Comparison of ENCODE assay signal across 16 mouse cellular contexts in genomic region chr13:119955567-119955966, GRCm38 (mm10). TPM values are rescaled to one million over a fixed set of nuclear protein-coding genes. Genes with fewer than 3 reads are reported as not detected.
ATAC-seq lines count a peak whose summit lies in the region.
"Had no signal": no experiment of that assay in that cellular context is flagged by ENCODE, and none has a peak within 500 bp of the region (broad histone marks: within the 10 kb centered on the region; RNA-seq: fewer than 3 reads in every experiment).

No protein-coding gene starts in this region.

- ATAC-seq in common myeloid progenitor, adult 5-6 weeks (replicated peaks; ENCODE audit: low read depth, poor library complexity, severe bottlenecking): peak; percentile 82
- ATAC-seq in granulocyte monocyte progenitor cell, adult 5-6 weeks (replicated peaks; ENCODE audit: poor library complexity, severe bottlenecking): peak; percentile 57
- ATAC-seq in hematopoietic stem cell, adult 5-6 weeks (replicated peaks in 1 of 2; ENCODE audit: insufficient read depth in 1 of 2, low FRiP score in 2 of 2, low TSS enrichment in 1 of 2, low read depth in 1 of 2, poor library complexity in 2 of 2, severe bottlenecking in 2 of 2): peak; percentile 65 to 71
- ATAC-seq in megakaryocyte, adult 5-6 weeks (ENCODE audit: poor library complexity, severe bottlenecking): peak; percentile 72
- peak; percentile 63 for ATAC-seq in megakaryocyte progenitor cell, adult 5-6 weeks (replicated peaks; ENCODE audit: poor library complexity)
- peak; percentile 68; the same call in 1 of the 2 replicates for ATAC-seq in monocyte, adult 5-6 weeks (replicated peaks; ENCODE audit: insufficient number of reproducible peaks, low FRiP score, low TSS enrichment, poor library complexity, severe bottlenecking)

RNA-seq across cellular contexts. Expression of gene B020031M17Rik, which starts 5.0 kb away (rescaled TPM):
- total RNA-seq in common myeloid progenitor, adult 5-6 weeks (2017): not detected in 2 replicates
- total RNA-seq in granulocyte monocyte progenitor cell, adult 5-6 weeks (2014; fragmentation: Nextera tagmentation): not detected in 2 replicates
- not detected in 2 replicates for total RNA-seq in granulocyte monocyte progenitor cell, adult 5-6 weeks (2017)
- total RNA-seq in hematopoietic stem cell, adult 5-6 weeks (2017): not detected in 2 replicates
- total RNA-seq in megakaryocyte, adult 5-6 weeks (2015): not detected in 2 replicates
- total RNA-seq in megakaryocyte, adult 5-6 weeks (2017): not detected in 2 replicates
- not detected in 2 replicates for total RNA-seq in megakaryocyte progenitor cell, adult 5-6 weeks (2015)
- not detected in 2 replicates for total RNA-seq in megakaryocyte progenitor cell, adult 5-6 weeks (2017)
- total RNA-seq in monocyte, adult 5-6 weeks (2017): not detected in 3 replicates
- total RNA-seq: adrenal gland, adult 18-20 months; adrenal gland, adult 2 months; adrenal gland, adult 8-10 months; adrenal gland, postnatal 10 days; adrenal gland, postnatal 14 days; adrenal gland, postnatal 25 days; adrenal gland, postnatal 36 days; adrenal gland, postnatal 4 days; G1E; MEL had no signal

RNA-seq across cellular contexts. Expression of gene Gm21761, which starts 26.5 kb away (rescaled TPM):
- total RNA-seq in common myeloid progenitor, adult 5-6 weeks (2017): 0.59 TPM in 1 of 2 replicates, not detected in the other
- not detected in 2 replicates for total RNA-seq in granulocyte monocyte progenitor cell, adult 5-6 weeks (2014; fragmentation: Nextera tagmentation)
- not detected in 2 replicates for total RNA-seq in granulocyte monocyte progenitor cell, adult 5-6 weeks (2017)
- not detected in 2 replicates for total RNA-seq in hematopoietic stem cell, adult 5-6 weeks (2017)
- total RNA-seq in megakaryocyte, adult 5-6 weeks (2015): not detected in 2 replicates
- not detected in 2 replicates for total RNA-seq in megakaryocyte, adult 5-6 weeks (2017)
- not detected in 2 replicates for total RNA-seq in megakaryocyte progenitor cell, adult 5-6 weeks (2015)
- total RNA-seq in megakaryocyte progenitor cell, adult 5-6 weeks (2017): not detected in 2 replicates
- total RNA-seq in monocyte, adult 5-6 weeks (2017): not detected in 3 replicates
- total RNA-seq: adrenal gland, adult 18-20 months; adrenal gland, adult 2 months; adrenal gland, adult 8-10 months; adrenal gland, postnatal 10 days; adrenal gland, postnatal 14 days; adrenal gland, postnatal 25 days; adrenal gland, postnatal 36 days; adrenal gland, postnatal 4 days; MEL had no signal

Comparison
In these comparisons a context has a peak if more than half of its experiments do, and no peak if none do; other contexts are left out.
1. Peak in every context shown above with its lines: ATAC-seq.